Mouse (Mus musculus): ENCODE data around the gene Aamp.

Gene Aamp

DNA sequence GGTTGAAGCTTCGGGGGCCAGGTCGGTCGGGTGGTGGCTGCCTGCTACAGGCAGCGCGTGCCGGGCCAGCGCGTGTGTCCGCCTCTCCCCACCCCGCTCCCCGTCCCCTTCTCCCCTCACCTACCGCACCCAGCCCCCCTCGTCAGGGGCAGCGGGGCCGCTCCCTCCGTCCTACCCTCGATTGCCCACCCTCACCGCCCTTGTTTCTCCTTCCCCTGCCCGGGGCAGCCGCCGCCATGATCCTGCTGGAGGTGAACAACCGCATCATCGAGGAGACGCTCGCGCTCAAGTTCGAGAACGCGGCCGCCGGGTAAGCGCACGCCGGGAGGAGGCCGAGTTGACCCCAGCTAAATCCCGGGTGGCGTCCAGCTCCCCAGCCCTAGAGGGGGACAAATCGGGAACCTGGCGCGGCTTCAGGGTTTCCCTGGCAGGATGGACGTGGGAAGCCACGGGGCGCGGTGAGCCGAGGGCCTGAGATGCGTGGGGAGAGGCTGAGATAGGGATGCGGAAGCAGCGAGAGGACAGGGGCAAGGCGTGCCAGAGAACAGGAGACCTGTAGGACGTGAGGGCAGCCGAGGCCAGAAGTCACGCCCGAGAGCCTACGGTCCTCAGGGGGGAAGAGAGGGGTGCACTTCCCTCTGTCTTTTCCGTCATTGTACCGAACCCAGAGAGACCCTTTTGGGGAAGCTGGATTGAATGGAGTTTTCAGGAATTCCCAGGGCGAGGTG is 47.8 kb downstream of the Aamp start:
- peak; percentile 66 for DNase-seq (ENCODE audit: low spot score)

DNA sequence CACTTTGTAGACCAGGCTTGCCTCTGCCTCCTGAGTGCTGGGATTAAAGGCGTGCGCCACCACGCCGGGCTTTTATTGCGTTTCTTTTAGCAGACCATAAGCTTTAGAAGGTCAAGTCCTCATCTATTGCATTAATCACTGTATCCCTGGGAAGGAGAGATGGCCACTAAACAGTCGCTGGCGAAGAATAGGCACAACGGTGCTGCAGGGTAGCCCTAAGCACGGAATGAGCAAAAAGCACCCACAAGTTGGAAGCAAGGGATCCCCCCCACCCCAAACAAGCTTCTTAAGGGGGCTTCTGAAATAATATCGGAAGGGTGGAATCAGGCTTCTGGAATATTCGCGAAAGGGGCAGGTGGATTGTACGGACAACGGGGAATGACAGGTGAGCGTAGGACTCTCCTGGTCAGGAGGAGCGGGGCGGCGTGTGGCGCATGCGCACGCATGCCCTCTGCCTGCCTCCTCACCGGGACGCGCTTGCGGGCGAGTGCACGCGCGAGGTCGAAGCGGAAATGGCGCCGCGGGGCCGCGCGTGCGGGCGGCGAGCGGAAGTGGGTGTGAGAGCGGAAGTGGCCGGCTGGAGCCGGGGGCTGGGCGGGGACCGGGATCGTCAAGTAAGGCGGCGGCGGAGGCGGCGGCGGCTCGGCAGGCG is 48.5 kb downstream of the Aamp start, which contains the start of gene Arpc2:
Gene Arpc2 (plus strand): TSS at position 147 of the 652 bp plus-strand sequence.
- DNase-seq (ENCODE audit: low spot score) = peak; percentile 97

DNA sequence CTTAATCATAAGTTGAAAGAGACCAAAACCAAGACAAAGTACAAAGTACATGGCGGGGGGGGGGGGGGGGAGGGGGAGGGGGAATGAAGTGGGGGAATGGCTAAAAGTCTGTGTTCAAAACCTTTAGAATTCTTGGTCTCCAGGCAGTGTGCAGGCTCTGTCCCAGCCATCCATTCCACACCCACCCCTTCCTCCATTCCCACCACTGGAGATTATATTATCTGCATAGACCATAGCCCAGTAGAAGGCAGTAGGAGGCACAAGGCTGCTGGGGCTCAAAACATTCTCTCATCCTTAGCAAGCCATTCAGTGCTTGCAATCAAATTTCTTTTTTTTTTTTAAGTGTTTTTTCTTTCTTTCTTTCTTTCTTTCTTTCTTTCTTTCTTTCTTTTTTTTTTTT is 53.5 kb downstream of the Aamp start:
- no peak for DNase-seq (ENCODE audit: low spot score)

DNA sequence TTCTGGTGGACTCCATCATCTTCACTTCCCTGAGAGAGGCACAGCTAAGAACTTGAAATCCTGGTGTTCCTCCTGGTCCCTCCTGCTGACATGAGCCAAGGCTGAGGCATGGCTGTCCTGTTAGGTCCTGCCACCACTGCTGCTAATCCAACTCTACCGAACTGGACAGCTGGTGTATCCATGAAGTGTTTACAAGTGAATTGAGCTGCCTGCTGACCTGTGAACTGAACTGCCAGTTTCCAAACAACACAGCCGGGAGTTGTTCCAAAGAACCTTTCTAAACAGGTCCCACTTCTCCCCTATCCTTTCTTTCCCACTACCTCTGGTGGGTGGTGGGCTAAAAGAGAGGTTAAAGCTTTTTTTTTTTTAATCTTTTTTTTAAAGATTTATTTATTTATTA is 54.6 kb downstream of the Aamp start:
- no peak for DNase-seq (ENCODE audit: low spot score)

Data from yolk sac, embryonic 10.5 days (tissue).